Mouse (Mus musculus) C2C12 (cell line): ENCODE data around the gene Nrros. TPM values are rescaled to one million over a fixed set of nuclear protein-coding genes. Genes with fewer than 3 reads are reported as not detected.

Source experiments
- H3K27me3 ChIP-seq: one replicate; pipeline ENCODE4 v1.6.1; 2011; ENCODE audit not compliant: control insufficient read depth, insufficient read depth, insufficient read length
- H3K36me3 ChIP-seq: one replicate; pipeline ENCODE4 v1.6.1; 2011; ENCODE audit not compliant: control insufficient read depth, insufficient read depth
- H3K4me3 ChIP-seq: one replicate; pipeline ENCODE4 v1.5.1; 2011; ENCODE audit warnings: mild to moderate bottlenecking, control low read depth; ENCODE audit not compliant: poor library complexity, insufficient read depth, severe bottlenecking
- H3K79me2 ChIP-seq: one replicate; pipeline ENCODE4 v1.6.1; 2011; ENCODE audit not compliant: control insufficient read depth, insufficient read depth
- H3K79me3 ChIP-seq: one replicate; pipeline ENCODE4 v1.6.1; 2011; ENCODE audit warnings: low read depth, control low read depth
- H3ac ChIP-seq: one replicate; pipeline ENCODE3; 2011; ENCODE audit warnings: low read depth; ENCODE audit not compliant: control insufficient read depth, insufficient read length
- CEBPB ChIP-seq: IDR thresholded peaks from one replicate; pipeline ENCODE4 v1.6.1; 2011; ENCODE audit warnings: low read depth, mild to moderate bottlenecking, control low read depth, moderate library complexity
- CTCF ChIP-seq: IDR thresholded peaks from one replicate; pipeline ENCODE4 v1.5.1; 2011; ENCODE audit not compliant: control insufficient read depth, insufficient read depth, insufficient read length
- FOSL1 ChIP-seq: IDR thresholded peaks from one replicate; pipeline ENCODE4 v1.8.0; 2011; ENCODE audit warnings: mild to moderate bottlenecking, low read length; ENCODE audit not compliant: poor library complexity, insufficient read depth, severe bottlenecking
- MAX ChIP-seq: IDR thresholded peaks from one replicate; pipeline ENCODE4 v1.6.1; 2011; ENCODE audit warnings: mild to moderate bottlenecking, control low read depth
- MYOD1 ChIP-seq: IDR thresholded peaks from one replicate; pipeline ENCODE4 v1.6.1; 2011; ENCODE audit warnings: low read depth; ENCODE audit not compliant: control insufficient read depth, insufficient read length
- MYOG ChIP-seq: IDR thresholded peaks from one replicate; pipeline ENCODE4 v1.6.1; 2011; ENCODE audit not compliant: control insufficient read depth, insufficient read length; ENCODE audit errors: extremely low read depth
- USF1 ChIP-seq: IDR thresholded peaks from one replicate; pipeline ENCODE4 v1.6.1; 2011; ENCODE audit warnings: low read depth, mild to moderate bottlenecking, control low read depth, moderate library complexity
- polyA plus RNA-seq: library from polyadenylated mRNA; unstranded; fragments of >200 nt; fragmentation: generic; extraction: Trizol; gene quantifications from one replicate; pipeline ENCODE4 v1.2.1, GENCODE M21; 2012; ENCODE audit warnings: missing spikeins

The Nrros gene
- polyA plus RNA-seq, 1 experiment = not detected

DNA sequence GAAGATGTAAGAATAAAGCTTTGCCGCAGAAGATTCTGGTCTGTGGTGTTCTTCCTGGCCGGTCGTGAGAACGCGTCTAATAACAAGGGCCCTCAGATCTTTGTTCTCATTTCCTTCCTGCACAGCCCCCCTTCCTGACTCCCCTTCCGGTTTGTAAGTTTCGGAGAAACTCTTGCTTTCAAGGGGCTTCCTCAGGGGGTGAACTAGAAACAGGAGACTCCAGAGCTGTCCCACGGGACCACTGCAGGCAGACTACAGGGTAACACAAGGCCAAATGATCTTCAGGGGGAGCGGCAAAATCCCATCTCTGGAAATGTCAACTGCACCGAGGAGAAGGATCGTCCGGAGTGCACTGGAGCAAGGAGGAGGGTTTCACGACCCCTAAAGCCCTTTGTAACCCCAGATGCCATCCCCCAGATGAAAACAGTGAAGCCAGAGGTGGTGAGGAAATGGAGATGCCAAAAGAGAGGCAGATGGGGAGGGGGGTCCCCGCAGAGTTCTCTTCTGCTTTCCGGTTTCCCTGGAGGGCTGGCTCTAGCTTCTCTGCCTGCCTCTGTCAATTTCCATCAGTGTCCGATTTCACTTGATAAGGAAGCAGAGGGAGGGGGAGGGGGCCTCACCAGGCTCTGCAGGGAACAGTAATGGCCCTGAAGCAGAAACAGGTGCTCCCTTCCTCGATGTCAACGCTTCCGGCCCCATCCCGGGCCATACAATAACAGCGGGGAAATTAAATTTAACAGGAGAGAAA, 35.0 kb upstream of the Nrros start:
- Histone ChIP-seq H3ac (no peak overlapping the region), H3K36me3 (no peaks in the 10 kb centered on the region), H3K27me3 (peaks cover 11% of the 10 kb centered on the region), H3K79me3 (no peaks in the 10 kb centered on the region), H3K4me3 (no peak overlapping the region), H3K79me2 (no peaks in the 10 kb centered on the region)
- TF ChIP-seq CTCF (no peak), MYOD1 (no peak), FOSL1 (no peak), MYOG (no peak), CEBPB (no peak), USF1 (no peak), MAX (no peak)

DNA sequence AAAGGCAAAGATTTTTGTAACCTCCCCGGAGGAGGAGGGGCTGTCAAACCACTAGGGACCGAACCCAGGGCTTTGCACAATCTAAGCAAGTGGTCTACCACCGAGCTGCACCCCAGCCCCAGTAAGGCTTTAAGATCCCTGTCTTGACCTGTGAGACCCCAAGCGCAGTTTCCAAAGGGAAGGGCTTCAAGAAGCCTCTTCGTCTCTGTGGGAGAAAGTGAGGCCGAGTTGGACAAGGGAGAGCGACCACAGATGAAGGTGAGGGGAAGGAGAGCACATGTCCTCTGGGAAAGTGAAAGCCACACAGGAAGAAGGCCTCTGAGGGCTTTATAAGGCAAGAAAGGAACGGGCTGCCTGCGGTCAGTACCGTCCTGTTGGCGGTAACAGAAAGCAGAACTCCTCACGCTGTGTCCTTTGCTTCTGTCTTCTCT, 24.6 kb upstream of the Nrros start:
- Histone ChIP-seq H3K4me3 (no peak overlapping the region), H3K79me2 (no peaks in the 10 kb centered on the region), H3K27me3 (peaks cover 4% of the 10 kb centered on the region), H3ac (no peak overlapping the region), H3K36me3 (no peaks in the 10 kb centered on the region), H3K79me3 (no peaks in the 10 kb centered on the region)
- TF ChIP-seq CTCF (no peak), MYOD1 (no peak), USF1 (no peak), CEBPB (no peak), MYOG (no peak), FOSL1 (no peak)

DNA sequence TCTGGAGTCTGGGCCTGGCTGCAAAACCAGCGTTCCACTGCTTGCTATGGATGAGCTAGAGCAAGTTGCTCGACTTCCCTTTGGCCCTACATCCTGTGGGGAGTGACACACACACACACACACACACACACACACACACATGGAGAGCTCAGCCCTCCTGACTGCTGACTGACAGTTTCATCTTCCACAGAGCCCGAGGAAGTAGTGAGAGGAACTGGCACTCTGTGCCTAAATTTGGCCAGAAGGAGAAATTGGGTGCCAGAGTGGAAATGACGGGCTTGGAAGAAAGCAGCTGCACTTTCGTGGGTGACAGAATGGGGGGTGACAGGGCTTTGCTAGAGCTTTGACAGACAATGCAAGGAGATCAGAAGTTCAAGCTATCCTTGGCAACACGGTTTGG, 23.7 kb upstream of the Nrros start:
- Histone ChIP-seq H3K36me3 (no peaks in the 10 kb centered on the region), H3K79me3 (no peaks in the 10 kb centered on the region), H3ac (no peak overlapping the region), H3K4me3 (no peak overlapping the region), H3K27me3 (peaks cover 4% of the 10 kb centered on the region), H3K79me2 (no peaks in the 10 kb centered on the region)
- TF ChIP-seq FOSL1 = no peak
- no peak for TF ChIP-seq CTCF
- TF ChIP-seq USF1 = no peak
- TF ChIP-seq CEBPB = no peak
- no peak for TF ChIP-seq MYOG
- no peak for TF ChIP-seq MYOD1
- no peak for TF ChIP-seq MAX

DNA sequence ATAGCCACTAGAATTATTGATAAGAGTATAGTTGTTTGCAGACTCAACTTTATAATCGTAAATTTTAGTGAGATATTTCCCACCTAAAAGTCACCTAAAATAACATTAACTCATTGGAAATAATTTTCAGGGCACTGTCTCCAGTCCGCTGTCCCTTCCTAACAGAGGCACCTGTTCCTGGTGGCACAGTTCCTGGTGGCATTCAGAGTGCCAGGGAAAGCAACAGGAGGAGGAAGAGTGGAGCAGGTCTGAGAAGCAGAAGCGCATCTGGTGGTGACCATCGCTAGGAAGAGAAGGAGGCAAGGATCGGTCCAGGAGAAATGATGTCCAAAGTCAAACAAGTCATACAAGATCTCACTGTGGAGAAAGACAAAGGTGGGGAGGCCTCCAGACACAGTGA, 20.7 kb upstream of the Nrros start:
- H3K79me2 ChIP-seq = no peaks in the 10 kb centered on the region
- no peak overlapping the region for H3K4me3 ChIP-seq
- no peaks in the 10 kb centered on the region for H3K27me3 ChIP-seq
- H3ac ChIP-seq = no peak overlapping the region
- H3K36me3 ChIP-seq = no peaks in the 10 kb centered on the region
- TF ChIP-seq MAX (no peak), USF1 (no peak), MYOD1 (no peak), CTCF (no peak), CEBPB (no peak), FOSL1 (no peak), MYOG (no peak)
- no peaks in the 10 kb centered on the region for H3K79me3 ChIP-seq

DNA sequence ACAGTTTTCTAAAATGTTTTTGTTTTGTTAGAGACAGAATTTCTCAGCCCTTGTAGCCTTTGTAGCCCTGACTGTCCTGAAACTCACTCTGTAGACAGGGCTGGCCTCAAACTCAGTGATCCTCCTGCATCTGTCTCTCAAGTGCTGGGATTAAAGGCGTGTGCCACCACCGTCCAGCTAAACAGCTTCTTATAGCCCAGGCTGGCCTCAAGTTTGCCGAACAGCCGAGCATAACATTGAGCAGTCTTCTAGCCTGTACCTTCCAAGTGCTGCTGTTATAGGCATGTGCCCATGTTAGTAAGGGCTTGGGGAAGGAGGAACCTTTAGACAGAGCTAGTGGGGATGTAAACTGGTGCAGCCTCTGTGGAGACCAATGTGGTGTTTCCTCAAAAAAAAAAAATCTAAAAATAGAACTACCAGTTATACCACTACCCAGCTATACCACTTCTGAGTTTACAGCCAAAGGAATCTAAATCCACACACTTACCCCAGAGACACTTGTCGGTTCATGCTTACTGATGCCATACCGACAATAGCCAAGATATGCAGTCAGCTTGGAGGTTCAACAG, 14.0 kb upstream of the Nrros start, which contains the start of gene Bex6:
Bex6 (plus strand) TSS at position 491 of the 569 bp plus-strand sequence.
- H3K79me2 ChIP-seq = no peaks in the 10 kb centered on the region
- no peak within 1 kb of the TSS for H3K4me3 ChIP-seq
- H3K79me3 ChIP-seq = no peaks in the 10 kb centered on the region
- H3K27me3 ChIP-seq = peaks cover 4% of the 10 kb centered on the region
- no peaks in the 10 kb centered on the region for H3K36me3 ChIP-seq
- TF ChIP-seq CEBPB (no peak), CTCF (no peak), FOSL1 (no peak), USF1 (no peak), MAX (no peak), MYOG (no peak), MYOD1 (no peak)
- no peak within 1 kb of the TSS for H3ac ChIP-seq
